Mouse (Mus musculus) c-Kit-positive CD71-positive TER-119-positive erythroid progenitor cells, embryonic 14.5 days (primary cell): ENCODE measurements around the gene Olfr1369-ps1.
"Not testable (repeated sequence)": the region's sequence is repeated elsewhere in the genome, so short reads cannot be mapped to it uniquely, and the experiment has no call there.

Experiments
- DNase-seq: peaks from one replicate; pipeline ENCODE4 v3.0.0-alpha.2; 2013; ENCODE audit warnings: low spot score

The Olfr1369-ps1 gene

GRCm38 (mm10) chr13:21111183-21111582 is at the start of gene Olfr1369-ps1:
Gene Olfr1369-ps1, plus strand, starts transcription at chr13:21111483.
- not testable (repeated sequence) for DNase-seq

GRCm38 (mm10) chr13:21066021-21066420 is 45.3 kb upstream of the Olfr1369-ps1 start:
- DNase-seq: no peak

- no peak for DNase-seq
Measured at GRCm38 (mm10) chr13:21074847-21075246, 36.4 kb upstream of the Olfr1369-ps1 start, which contains the start of gene Olfr1370. Gene Olfr1370, minus strand, starts transcription at chr13:21074947.

- no peak for DNase-seq
Measured at GRCm38 (mm10) chr13:21082686-21083085, 28.6 kb upstream of the Olfr1369-ps1 start.

- no peak for DNase-seq
Measured at GRCm38 (mm10) chr13:21109759-21110158, 1.5 kb upstream of the Olfr1369-ps1 start.

GRCm38 (mm10) chr13:21110441-21110840 is 842 bp upstream of the Olfr1369-ps1 start:
- DNase-seq: no peak

- DNase-seq: no peak
Measured at GRCm38 (mm10) chr13:21114121-21114520, 2.8 kb downstream of the Olfr1369-ps1 start.

GRCm38 (mm10) chr13:21129339-21129738 is 18.1 kb downstream of the Olfr1369-ps1 start, which contains the start of gene Olfr263:
Gene Olfr263, plus strand, starts transcription at chr13:21129639.
- not testable (repeated sequence) for DNase-seq

- DNase-seq: no peak
Measured at GRCm38 (mm10) chr13:21142421-21142820, 31.1 kb downstream of the Olfr1369-ps1 start.

GRCm38 (mm10) chr13:21145767-21146166 is 34.5 kb downstream of the Olfr1369-ps1 start, which contains the start of gene Olfr1368:
Gene Olfr1368, minus strand, starts transcription at chr13:21145867.
- DNase-seq: no peak

- DNase-seq: no peak
Measured at GRCm38 (mm10) chr13:21155888-21156287, 44.6 kb downstream of the Olfr1369-ps1 start.

GRCm38 (mm10) chr13:21158071-21158470 is 46.8 kb downstream of the Olfr1369-ps1 start:
- no peak for DNase-seq

GRCm38 (mm10) chr13:21158785-21159474 is 47.6 kb downstream of the Olfr1369-ps1 start:
- peak; percentile 76 for DNase-seq

GRCm38 (mm10) chr13:21159475-21159819 is 48.2 kb downstream of the Olfr1369-ps1 start:
- DNase-seq: no peak

GRCm38 (mm10) chr13:21160041-21160511 is 48.8 kb downstream of the Olfr1369-ps1 start:
- no peak for DNase-seq

- DNase-seq: peak; percentile 93
Measured at GRCm38 (mm10) chr13:21160657-21161590, 49.6 kb downstream of the Olfr1369-ps1 start.

- no peak for DNase-seq
Measured at GRCm38 (mm10) chr13:21161591-21161990, 50.3 kb downstream of the Olfr1369-ps1 start.

- DNase-seq: no peak
Measured at GRCm38 (mm10) chr13:21162591-21162990, 51.3 kb downstream of the Olfr1369-ps1 start.

- DNase-seq: peak; percentile 85
Measured at GRCm38 (mm10) chr13:21166936-21167909, 55.9 kb downstream of the Olfr1369-ps1 start.

- DNase-seq: no peak
Measured at GRCm38 (mm10) chr13:21167910-21168300, 56.6 kb downstream of the Olfr1369-ps1 start.

- peak; percentile 74 for DNase-seq
Measured at GRCm38 (mm10) chr13:21168371-21169011, 57.2 kb downstream of the Olfr1369-ps1 start.
